Mouse (Mus musculus): ENCODE data around the gene Tnfsf8. TPM values are rescaled to one million over a fixed set of nuclear protein-coding genes. Genes with fewer than 3 reads are reported as not detected.

Tnfsf8 gene
- under 1 TPM in 1 of 2 experiments, not detected in 1; 0.18 TPM for total RNA-seq (2021)
- long read RNA-seq, experiment 1: 0 reads
- long read RNA-seq, experiment 2: 0 reads

DNA sequence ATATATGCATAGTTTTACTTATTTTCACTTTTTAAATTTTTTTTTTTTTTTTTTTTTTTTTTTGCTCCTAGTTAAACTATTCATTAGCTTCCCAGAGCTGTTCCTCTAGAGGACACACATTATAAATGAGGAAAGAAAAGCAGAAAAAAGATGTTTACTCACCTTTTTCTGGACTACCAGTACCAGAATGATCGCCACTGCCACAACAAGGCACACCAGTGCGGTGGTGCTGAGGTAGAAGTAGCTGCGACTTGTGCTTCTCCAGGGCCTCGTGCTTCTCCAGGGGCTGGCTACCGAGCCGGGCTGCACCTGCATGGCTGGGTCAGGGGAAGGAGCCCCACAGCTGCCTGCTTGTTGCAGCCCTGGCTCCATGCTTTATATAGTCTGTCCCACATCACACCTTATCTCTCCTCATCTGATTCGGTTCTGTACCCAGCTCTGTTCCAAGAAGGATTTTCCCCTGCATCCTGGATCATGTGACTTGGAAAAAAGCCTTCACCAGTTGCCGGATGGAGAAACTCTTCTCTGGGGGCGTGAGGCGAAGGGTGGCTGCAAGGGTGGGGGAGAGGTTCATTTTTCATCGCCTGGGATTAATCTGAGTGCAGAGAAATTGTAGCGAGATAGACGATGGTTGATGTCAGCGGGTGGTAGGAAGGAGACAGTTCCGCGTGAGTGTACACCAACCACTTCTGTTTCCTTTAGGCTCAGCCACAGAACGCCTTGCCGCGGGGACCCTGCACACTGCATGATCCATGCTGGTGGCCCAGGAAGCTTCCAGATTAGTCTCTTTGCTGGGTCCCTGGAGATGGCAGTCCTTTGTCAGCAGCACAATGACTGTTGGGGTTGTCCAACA lies at the start of gene Tnfsf8:
Gene Tnfsf8 (minus strand): TSS at position 660 of the 853 bp plus-strand sequence.
- DNase-seq: no peak

DNA sequence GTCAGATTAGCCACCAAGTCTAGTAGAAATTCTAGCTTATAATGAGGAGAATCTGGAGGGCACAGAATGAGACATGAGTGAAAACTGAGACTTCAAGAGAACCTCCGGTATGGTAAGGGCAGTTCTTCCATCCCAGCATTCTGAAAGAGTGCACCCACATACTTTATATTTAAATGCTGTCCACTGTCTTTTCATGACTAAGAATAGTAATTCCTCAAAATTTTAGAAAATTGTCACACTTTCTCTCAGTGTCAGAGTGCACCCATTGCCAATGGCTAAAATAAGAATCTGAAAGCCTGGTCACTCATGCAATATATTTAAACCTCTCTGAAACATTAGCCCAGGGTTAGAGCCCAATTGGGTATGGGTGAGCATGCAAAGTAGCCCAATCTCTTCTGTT lies 47.4 kb upstream of the Tnfsf8 start:
- no peak for DNase-seq

DNA sequence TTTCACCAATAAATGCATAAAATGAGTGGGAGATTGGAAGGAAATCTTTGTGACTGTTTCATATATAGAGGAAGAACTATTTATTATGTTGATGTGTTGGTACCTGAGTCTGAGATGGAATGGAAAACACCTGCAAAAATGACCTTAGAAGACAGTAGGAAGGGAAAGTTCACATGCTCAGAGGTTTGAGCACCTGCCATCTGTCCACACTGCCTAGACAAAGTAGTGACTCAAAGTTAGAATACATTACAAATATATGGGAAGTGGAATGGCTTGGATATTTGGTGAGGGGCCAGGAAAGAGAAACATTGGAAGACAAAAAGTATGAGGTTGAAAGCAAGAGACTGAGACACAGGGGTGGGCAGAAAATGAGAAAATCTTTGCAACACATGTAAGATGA lies 46.3 kb upstream of the Tnfsf8 start:
- DNase-seq: no peak

DNA sequence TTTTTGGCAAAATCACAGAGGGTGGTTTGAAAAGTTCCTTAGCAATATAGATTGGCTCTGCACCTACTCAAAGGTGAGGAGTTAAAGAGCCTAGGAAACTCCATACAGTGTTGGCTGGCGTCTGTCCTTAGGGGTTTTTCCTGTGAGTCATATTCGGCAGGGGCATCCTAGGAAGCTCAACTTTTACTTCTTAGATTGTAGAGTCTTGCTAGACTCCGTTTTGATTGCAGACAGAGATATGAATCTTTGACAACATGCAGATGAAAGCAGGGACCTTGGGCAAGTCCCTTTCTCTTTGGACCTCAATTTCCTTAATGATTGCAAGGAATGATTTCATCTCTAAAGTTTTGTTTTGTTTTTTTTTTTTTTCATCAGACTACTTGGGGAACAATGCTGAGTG lies 44.9 kb upstream of the Tnfsf8 start:
- no peak for DNase-seq

DNA sequence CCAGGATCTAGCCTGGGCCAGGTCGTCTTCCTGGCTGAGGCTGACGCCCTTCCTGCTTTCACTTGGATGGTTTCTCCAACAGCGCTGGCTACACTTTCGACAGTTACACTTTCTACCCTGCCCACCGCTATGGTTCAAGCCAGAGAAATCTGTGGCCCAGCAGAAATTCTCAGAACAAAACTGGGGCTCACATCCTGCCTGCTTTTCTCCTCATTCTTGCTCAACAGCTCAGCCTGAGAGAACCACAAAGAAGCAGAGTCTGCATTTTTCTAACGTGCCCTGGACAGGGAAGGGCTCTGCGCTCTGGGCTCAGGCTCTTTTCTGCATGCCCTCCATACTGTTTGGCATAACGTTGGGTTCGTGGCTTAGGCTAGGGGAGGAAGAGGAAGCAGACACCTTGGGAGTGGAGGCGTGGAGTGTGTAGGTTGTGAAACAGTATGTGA lies 38.0 kb upstream of the Tnfsf8 start:
- DNase-seq: no peak

DNA sequence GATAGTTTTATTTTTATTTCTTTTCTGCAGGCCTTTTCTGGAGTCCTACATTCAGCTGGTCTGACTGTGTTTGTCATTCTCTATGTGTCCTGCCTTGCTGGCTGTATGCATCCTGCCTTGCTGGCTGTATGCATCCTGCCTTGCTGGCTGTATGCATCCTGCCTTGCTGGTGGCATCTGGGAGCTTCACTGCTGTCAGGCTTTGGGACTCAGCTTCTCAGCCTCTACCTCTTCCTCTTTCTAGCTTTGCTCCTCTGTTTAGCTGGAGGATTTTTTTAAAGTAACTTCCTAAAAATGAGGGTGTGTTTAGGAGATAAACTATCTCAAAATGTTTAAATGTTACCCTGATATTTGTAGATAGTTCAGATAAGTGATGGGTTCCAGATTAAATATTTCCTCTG lies 36.0 kb upstream of the Tnfsf8 start:
- no peak for DNase-seq

DNA sequence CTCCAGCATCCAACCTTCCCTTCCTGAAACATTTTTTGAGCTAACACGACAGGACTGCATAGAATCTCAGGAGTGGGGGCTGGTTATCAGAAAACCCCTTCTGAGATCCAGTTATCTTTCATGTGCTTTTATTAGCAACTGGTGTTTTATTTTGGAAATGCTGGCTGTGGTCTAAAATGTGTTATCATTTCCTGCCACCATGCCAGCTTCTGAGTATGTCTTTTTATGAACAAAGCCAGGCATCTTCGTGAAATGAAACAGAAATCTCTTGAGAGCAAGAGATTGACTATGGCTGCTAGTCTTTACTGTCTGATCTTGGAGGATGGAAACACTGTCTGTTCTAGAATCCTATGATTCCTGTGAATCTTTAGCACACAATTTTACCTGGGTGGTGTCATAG lies 25.0 kb upstream of the Tnfsf8 start:
- DNase-seq: no peak

DNA sequence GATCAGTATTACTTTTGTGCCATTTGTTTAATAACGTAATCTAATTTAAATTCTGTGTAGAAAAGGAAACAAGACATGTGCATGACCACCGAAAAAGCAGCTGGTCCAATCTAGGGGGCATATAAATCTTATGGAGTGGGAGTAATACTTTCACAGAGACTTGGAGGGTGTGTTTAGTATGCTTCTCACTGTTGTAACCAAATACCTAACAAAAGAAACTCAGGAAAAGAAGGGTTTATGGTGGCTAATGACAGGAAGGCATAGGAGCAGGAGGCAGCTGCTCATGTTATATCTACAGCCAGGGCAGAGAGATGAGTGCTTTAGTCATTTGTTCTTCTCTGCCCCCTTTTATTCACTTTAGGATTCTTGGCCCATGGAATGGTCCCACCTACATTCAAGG lies 15.6 kb upstream of the Tnfsf8 start:
- no peak for DNase-seq

DNA sequence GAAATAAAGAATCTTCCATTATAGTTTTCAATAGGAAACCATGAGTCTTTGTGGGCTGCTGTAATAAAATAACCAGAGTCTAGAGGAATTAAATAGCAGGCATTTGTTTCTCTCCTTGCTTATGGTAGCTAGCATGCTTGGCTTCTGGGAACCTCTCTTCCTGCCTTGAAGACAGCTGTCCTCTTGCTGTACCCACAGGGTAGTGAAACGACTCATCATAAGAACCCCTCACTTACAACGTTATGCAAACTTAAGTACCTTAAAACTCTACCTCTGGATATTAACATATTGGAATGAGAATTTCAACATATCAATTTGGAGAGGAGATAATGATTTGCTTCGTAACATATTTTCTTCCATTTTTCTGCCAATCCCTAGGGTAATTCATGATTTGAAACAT lies 14.3 kb upstream of the Tnfsf8 start:
- DNase-seq: no peak

DNA sequence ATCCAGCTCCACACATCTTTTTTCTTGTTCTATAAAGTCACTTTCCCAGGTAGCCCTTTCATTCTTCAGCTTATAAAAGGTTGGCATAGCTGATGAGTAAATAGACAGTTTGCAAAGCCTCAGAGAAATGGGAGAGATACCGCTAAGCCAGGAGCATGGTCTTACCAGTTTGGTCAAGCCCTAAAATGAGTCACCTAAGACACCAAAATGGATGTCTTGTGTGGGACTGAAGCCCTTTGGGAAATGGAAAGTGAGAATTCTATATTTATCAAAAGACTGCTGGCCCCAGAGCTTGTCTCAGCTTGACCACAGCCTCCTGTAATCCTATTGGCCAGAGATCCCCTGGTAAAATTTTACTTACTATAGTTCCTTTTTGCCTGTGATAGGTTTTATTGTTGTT lies 9.5 kb upstream of the Tnfsf8 start:
- DNase-seq: no peak

DNA sequence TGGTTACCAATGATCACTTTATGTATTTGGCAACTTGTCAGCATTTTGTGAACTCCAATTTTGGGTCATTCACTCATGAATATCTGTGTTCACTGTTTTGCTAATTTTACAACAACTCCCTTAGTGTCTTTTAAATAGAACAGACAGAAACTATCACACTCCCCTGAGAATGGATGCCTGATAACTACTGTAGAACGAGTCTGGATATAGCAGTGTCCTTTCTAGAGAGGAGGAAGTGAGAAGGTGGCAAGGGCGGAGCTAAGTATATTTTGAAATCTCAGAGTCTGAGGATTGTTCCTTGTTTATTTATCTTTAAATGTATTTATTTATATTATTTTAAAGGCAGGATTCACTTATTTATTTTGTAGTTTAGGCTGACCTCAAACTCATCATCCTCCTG lies 7.6 kb upstream of the Tnfsf8 start:
- no peak for DNase-seq

DNA sequence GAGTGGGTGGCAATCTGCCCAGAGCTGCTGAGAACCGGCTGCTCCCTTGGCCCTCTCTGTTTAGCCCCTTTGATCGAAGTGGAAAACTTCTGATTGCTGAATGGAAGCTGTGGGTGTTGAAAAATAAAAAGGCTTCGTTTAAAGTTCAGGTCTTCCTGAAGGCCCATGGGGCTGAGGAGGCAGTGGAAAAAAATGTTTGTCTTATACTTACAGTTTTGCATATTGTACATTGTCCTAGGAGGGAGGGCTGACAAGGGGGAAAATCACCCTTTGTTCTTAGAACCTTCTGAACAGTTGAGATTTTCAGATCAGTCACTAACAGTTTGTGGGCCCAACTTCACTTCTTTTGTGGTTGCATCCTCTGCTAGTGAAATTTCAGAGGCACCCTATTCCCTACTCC lies 1.8 kb upstream of the Tnfsf8 start:
- no peak for DNase-seq

DNA sequence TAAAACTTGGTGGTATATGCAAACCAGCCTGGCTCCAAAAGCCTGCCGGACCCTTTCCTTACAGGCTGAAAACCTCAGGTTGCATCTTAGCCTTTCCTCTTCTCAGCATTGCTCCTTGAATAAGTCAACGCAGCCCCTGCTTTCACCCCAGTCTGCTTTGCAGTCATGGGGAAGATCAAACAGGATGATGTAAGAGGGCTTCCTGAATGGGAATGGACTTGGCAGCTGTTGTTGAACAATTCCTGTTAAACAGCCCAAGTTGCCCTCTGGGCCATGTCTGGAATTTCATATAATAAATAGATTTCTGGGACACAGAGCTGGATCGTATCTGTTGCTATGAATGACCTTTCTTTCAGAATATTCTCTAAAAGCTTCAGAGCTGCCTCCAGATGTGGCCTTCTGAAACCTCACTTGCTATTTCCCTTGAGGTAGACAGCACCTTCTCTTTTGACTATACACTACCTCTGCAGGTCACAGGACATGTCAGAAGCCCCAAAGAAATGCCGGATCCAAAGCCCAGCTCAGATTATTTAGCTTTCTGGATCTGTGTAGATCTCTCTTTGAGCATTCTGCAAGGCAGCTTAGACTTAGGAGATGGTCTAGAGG lies 1.0 kb upstream of the Tnfsf8 start:
- no peak for DNase-seq

DNA sequence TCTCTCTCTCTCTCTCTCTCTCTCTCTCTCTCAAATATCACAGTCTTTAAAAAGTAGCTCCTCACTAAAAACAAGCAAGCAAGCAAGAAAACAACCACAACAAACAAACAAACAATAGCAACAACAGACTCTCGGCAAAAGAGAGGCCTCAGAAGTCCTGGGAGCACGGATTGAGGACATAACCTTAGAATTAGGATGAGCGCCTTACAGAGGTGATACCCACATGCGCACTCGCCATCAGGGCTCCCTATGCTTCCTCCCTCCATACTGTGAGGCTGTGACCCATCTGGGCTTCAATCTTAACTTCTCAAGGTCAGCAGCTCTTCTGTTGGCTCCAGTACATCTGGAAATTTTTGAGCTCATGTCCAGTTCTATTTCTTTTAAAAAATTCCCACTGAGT lies 911 bp downstream of the Tnfsf8 start:
- no peak for DNase-seq

DNA sequence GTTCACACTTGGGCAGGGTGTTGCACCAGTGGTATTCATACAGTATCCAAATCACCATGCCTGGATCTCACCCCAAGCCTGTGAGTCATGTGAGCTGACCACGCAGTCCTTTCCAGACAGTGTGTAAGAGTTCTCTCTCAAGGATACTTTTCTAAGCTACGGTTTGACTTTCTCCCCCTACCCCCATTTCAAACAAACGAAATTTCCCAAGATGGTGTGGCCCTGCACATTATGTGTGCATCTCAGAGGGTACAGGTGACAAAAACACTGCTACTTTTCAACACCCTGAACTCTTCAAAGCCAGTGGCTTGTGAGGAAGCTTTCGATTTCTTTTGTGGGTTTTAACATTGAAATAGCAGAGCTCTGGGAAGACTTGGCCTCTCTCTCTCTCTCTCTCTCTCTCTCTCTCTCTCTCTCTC lies 1.4 kb downstream of the Tnfsf8 start:
- no peak for DNase-seq

DNA sequence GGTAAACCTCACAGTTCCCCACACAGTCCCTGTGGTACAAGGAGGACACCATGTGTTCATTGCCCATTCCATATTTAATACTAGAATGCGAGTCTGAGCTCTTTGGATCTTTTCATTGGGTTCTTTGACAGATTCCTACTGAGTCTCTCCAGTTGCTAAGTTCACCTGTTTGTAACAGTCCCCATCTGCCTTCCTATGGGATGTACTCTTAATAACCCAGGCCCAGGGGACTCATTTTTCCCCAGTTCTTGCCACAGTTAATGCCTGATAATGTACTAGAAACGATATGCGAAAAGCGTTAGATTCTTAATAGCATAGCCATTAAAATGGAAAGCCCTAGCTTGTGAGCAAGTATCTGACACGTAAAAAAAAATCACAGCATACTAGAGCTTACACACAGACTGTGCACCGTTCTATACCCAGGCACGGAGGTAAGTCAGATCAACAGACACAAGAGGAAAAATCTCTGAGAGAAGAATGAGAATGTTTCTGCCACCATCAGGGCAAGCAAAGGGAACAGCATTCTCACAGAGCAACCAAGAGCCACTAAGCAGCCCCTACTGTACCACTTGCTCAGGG lies 2.4 kb downstream of the Tnfsf8 start:
- no peak for DNase-seq

DNA sequence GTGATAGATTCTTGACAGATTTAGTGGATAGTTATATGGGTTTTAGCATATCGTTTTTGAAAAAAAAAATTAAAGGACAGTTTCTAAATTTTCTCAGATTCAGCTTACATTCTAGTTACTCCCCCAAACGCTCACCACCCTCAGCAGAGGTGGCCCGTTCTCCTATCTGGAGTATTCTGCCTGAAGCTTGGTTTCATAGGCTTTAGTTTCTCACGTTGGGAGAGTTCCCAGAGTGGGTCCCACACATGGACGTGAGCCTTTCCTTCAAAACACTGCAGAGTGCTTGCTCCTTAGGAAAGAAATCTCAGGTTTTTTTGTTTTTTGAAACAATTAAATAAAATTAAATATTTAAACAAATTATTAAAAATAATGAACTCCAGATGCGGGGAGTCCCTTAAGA lies 4.4 kb downstream of the Tnfsf8 start:
- DNase-seq: no peak

DNA sequence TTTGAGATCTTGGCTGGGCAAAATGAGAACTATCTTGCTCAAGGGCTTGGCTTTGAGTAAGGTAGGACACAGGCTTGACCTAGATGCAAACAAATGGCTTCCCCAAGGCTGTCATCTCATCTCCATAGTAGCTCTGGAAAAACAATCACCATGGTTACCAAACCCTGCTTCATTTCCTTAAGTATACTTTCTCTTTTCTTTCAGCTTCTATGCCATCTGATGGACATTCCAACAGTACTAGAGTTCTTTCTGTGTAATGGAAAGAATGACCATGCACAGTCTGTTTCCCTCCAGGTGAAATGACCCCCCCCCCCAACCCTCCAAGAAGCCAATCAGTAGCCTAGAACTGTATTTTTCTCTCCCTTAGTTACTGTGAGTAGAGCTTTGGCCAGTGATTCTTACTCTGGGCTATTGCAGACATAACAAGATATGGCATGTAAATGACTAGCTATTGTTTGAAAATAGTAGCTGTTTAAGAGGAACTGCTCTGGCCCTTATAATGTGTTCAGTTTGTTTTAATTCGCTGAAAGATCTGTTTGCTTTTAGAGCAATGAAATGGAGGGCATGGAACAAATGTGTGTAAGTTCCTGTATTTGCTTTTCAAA lies 7.3 kb downstream of the Tnfsf8 start:
- no peak for DNase-seq

DNA sequence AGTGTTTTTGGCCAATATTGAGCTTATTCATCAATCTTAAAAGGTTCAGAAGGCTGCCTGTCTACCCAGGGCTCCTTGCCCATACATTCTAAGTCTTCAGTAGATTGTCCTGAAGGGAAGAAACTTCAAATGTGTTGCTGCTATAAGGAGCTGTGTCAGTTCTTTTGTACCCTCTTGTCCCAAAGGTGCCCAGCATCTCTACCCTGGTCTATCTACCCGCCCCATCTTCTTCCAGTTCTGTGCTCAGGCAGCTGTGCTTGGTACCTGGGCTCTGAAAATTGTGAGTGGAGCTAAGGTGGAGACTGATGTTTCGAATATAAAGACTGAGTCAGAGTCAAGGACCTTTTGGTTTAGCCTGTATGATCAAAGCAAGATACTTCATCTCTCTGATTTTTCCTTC lies 11.1 kb downstream of the Tnfsf8 start:
- no peak for DNase-seq

DNA sequence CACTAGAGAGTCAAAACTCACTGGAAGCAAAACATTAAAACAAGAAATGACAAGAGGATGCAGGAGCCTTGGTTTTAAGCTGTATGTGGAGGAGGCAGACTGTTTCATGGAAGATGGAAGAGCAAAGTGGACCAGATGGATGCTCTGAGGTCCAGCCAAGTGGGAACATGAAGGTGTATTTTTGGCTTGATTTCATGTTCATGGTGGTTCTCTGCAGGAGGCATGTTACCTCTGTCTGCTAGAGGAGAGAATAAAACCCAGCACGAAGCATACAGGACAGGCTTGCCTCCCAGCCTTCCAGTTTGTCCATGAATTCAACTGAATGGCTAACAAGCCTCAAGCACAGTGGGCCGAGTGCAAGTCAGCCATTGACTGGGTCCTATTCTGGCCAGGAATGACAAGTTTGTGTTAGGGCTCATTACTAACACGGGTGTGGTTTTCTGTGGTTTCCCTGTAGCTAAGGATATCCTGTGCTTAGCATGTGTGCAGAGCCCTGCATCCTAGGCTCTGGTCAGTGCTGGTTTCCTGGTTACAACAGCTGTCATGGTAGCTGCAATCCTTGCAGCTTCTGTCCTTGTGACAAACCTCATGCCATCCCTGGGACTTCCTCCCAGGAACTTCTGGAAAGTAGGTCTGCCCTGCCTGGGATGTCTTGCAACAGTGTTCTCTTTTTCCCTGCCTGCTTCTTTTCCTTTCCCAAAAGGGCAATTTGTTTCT lies 14.1 kb downstream of the Tnfsf8 start:
- no peak for DNase-seq

DNA sequence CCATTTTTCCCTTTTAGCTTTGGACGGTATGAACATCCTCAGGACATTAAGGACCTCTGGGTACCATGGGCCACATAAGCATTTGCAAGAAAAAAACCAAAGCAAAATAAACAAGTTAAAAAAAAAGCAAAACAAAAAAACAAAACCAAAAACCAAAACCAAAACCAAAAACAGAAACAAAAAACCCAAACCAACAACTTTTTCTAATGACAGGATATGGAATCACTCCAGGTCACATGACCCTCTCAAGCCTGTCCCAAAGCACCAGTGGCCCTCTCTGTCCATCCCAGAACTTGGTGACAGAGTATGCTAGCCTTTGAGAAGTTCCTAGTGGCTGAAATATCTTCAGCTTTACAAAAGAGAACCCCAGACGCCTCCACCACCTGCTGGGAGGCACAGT lies 15.4 kb downstream of the Tnfsf8 start:
- no peak for DNase-seq

DNA sequence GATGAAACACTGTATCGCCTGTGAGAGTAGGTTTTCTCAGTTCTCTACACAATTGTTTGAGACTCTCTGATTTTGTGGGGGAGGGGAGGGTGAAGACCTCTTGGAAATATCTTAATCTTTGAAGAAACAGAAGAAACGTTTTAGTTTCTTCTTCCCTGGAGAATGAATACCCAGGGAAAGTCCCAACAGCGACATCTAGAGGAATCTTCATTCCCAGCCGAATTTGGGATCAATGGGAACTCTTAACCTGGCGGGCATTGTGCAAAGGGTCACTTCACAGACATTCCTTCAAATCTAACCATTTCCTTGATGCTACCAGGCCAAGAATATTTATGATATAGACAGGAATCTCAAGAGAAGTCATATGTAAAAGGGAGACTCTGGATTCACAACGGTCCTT lies 17.2 kb downstream of the Tnfsf8 start:
- DNase-seq: peak in 1 of 2 experiments; percentile 67

Measured in heart, adult 18-20 months (tissue).